Mouse (Mus musculus) MEL (cell line): Measurements from ENCODE around the gene Apbb1ip. TPM values are rescaled to one million over a fixed set of nuclear protein-coding genes. Genes with fewer than 3 reads are reported as not detected.

Source experiments
- DNase-seq: peaks from one replicate; pipeline ENCODE4 v3.0.0; 2011; ENCODE audit warnings: low read depth, low spot score
- H3K27ac ChIP-seq: 2 replicates; pipeline ENCODE4 v1.5.1; 2012; ENCODE audit warnings: low read depth, mild to moderate bottlenecking, control low read depth, low read length, moderate library complexity; ENCODE audit not compliant: control insufficient read depth
- H3K27me3 ChIP-seq, 2 experiments: fragments of 150-350 bp in 1 of 2; sonication (generic) in 1 of 2; 2 replicates each; pipeline ENCODE4 v1.6.1; 2012; ENCODE audit warnings: low read length in 2 of 2, mild to moderate bottlenecking in 2 of 2, improper control_type of control experiment in 1 of 2, moderate library complexity in 1 of 2; ENCODE audit not compliant: insufficient read depth in 2 of 2, control insufficient read depth in 1 of 2
- H3K36me3 ChIP-seq, 2 experiments: 2 replicates each; pipeline ENCODE4 v1.6.1; 2012 to 2014; ENCODE audit warnings: low read length in 2 of 2, improper control_type of control experiment in 1 of 2, inconsistent platforms in 1 of 2, mild to moderate bottlenecking in 1 of 2; ENCODE audit not compliant: insufficient read depth in 2 of 2, control insufficient read depth in 1 of 2
- H3K4me1 ChIP-seq, 2 experiments: fragments of 150-350 bp in 1 of 2; sonication (generic) in 1 of 2; 2 replicates each; pipeline ENCODE4 v1.6.1; 2012; ENCODE audit warnings: low read length in 2 of 2, improper control_type of control experiment in 1 of 2, mild to moderate bottlenecking in 1 of 2; ENCODE audit not compliant: insufficient read depth in 2 of 2, control insufficient read depth in 1 of 2
- H3K4me3 ChIP-seq, 2 experiments: fragments of 150-350 bp in 1 of 2; sonication (generic) in 1 of 2; 2 replicates each; pipeline ENCODE4 v1.5.1; 2012; ENCODE audit warnings: low read depth in 2 of 2, low read length in 2 of 2, mild to moderate bottlenecking in 2 of 2, moderate library complexity in 2 of 2, control low read depth in 1 of 2, improper control_type of control experiment in 1 of 2; ENCODE audit not compliant: control insufficient read depth in 1 of 2, insufficient read depth in 1 of 2
- H3K79me2 ChIP-seq: 2 replicates; pipeline ENCODE4 v1.6.1; 2012; ENCODE audit warnings: mild to moderate bottlenecking, low read length, moderate library complexity; ENCODE audit not compliant: control insufficient read depth, poor library complexity, insufficient read depth
- H3K9ac ChIP-seq: 2 replicates; pipeline ENCODE4 v1.6.1; 2012; ENCODE audit warnings: low read depth, mild to moderate bottlenecking, control low read depth, low read length, moderate library complexity; ENCODE audit not compliant: control insufficient read depth, poor library complexity, severe bottlenecking
- H3K9me3 ChIP-seq: fragments of 150-350 bp; sonication (generic); replicated peaks from 2 replicates; pipeline ENCODE4 v1.6.1; 2012; ENCODE audit warnings: mild to moderate bottlenecking, low read length, improper control_type of control experiment, moderate library complexity; ENCODE audit not compliant: insufficient read depth
- BHLHE40 ChIP-seq: IDR thresholded peaks from 2 replicates; pipeline ENCODE4 v1.6.1; 2012; ENCODE audit warnings: low read depth, mild to moderate bottlenecking, inconsistent platforms, low read length, improper control_type of control experiment, borderline replicate concordance
- CHD2 ChIP-seq: IDR thresholded peaks from 2 replicates; pipeline ENCODE4 v1.6.1; 2011; ENCODE audit warnings: low read length, improper control_type of control experiment
- E2F4 ChIP-seq: IDR thresholded peaks from 2 replicates; pipeline ENCODE4 v1.6.1; 2011; ENCODE audit warnings: low read depth, low read length, improper control_type of control experiment, borderline replicate concordance
- EP300 ChIP-seq, 2 experiments: IDR thresholded peaks; 2 replicates each; pipeline ENCODE4 v1.6.1; 2011; ENCODE audit warnings: improper control_type of control experiment in 2 of 2, low read length in 2 of 2, low read depth in 1 of 2, mild to moderate bottlenecking in 1 of 2
- ETS1 ChIP-seq: IDR thresholded peaks from 2 replicates; pipeline ENCODE4 v1.6.1; 2012; ENCODE audit warnings: low read depth, mild to moderate bottlenecking, inconsistent platforms, low read length, improper control_type of control experiment, moderate library complexity
- GABPA ChIP-seq: IDR thresholded peaks from 2 replicates; pipeline ENCODE4 v1.6.1; 2012; ENCODE audit warnings: low read depth, mild to moderate bottlenecking, inconsistent platforms, low read length, improper control_type of control experiment, moderate library complexity
- GATA1 ChIP-seq: IDR thresholded peaks from 2 replicates; pipeline ENCODE4 v1.6.1; 2011; ENCODE audit warnings: low read depth, low read length, improper control_type of control experiment
- HCFC1 ChIP-seq: IDR thresholded peaks from 2 replicates; pipeline ENCODE4 v1.6.1; 2012; ENCODE audit warnings: low read depth, mild to moderate bottlenecking, inconsistent platforms, low read length, improper control_type of control experiment, moderate library complexity
- JUND ChIP-seq: IDR thresholded peaks from 2 replicates; pipeline ENCODE4 v1.6.1; 2011; ENCODE audit warnings: low read depth, mild to moderate bottlenecking, improper control_type of control experiment, low read length
- KAT2A ChIP-seq: conservative IDR thresholded peaks from 2 replicates; pipeline ENCODE4 v1.6.1; 2012; ENCODE audit warnings: low read depth, low read length, improper control_type of control experiment, inconsistent platforms
- MAFK ChIP-seq: IDR thresholded peaks from 2 replicates; pipeline ENCODE4 v1.6.1; 2011; ENCODE audit warnings: low read depth, mild to moderate bottlenecking, low read length, improper control_type of control experiment, borderline replicate concordance
- MAX ChIP-seq: IDR thresholded peaks from 2 replicates; pipeline ENCODE4 v1.6.1; 2011; ENCODE audit warnings: low read length, improper control_type of control experiment
- MEF2A ChIP-seq: IDR thresholded peaks from 2 replicates; pipeline ENCODE4 v1.6.1; 2014; ENCODE audit warnings: low read depth, mild to moderate bottlenecking, inconsistent platforms, low read length, improper control_type of control experiment; ENCODE audit not compliant: poor library complexity, insufficient replicate concordance, severe bottlenecking; ENCODE audit errors: extremely low read depth
- MXI1 ChIP-seq: IDR thresholded peaks from 2 replicates; pipeline ENCODE4 v1.6.1; 2011; ENCODE audit warnings: mild to moderate bottlenecking, low read depth, low read length, improper control_type of control experiment
- MYC ChIP-seq: IDR thresholded peaks from 2 replicates; pipeline ENCODE4 v1.6.1; 2011; ENCODE audit warnings: low read depth, mild to moderate bottlenecking, low read length, improper control_type of control experiment, moderate library complexity
- NELFE ChIP-seq: IDR thresholded peaks from 2 replicates; pipeline ENCODE4 v1.6.1; 2011; ENCODE audit warnings: low read depth, low read length, improper control_type of control experiment
- POLR2AphosphoS2 ChIP-seq: IDR thresholded peaks from 2 replicates; pipeline ENCODE4 v1.6.1; 2011; ENCODE audit warnings: low read length, improper control_type of control experiment
- POLR2AphosphoS5 ChIP-seq: IDR thresholded peaks from 2 replicates; pipeline ENCODE4 v1.6.1; 2012; ENCODE audit warnings: low read depth, borderline replicate concordance, mild to moderate bottlenecking, inconsistent platforms, low read length, moderate library complexity, mixed read lengths
- RAD21 ChIP-seq: IDR thresholded peaks from 2 replicates; pipeline ENCODE4 v1.6.1; 2011; ENCODE audit warnings: mild to moderate bottlenecking, low read depth, low read length, improper control_type of control experiment
- RCOR1 ChIP-seq: IDR thresholded peaks from 2 replicates; pipeline ENCODE4 v1.6.1; 2012; ENCODE audit warnings: low read depth, mild to moderate bottlenecking, inconsistent platforms, low read length, improper control_type of control experiment
- SIN3A ChIP-seq: IDR thresholded peaks from 2 replicates; pipeline ENCODE4 v1.6.1; 2012; ENCODE audit warnings: low read length, improper control_type of control experiment, inconsistent platforms
- TAL1 ChIP-seq: IDR thresholded peaks from 2 replicates; pipeline ENCODE4 v1.6.1; 2012; ENCODE audit warnings: mild to moderate bottlenecking, inconsistent platforms, low read length, moderate library complexity, mixed read lengths
- TBP ChIP-seq: IDR thresholded peaks from 2 replicates; pipeline ENCODE4 v1.8.0; 2011; ENCODE audit warnings: low read depth, low read length, improper control_type of control experiment
- UBTF ChIP-seq: IDR thresholded peaks from 2 replicates; pipeline ENCODE4 v1.6.1; 2012; ENCODE audit warnings: low read depth, mild to moderate bottlenecking, inconsistent platforms, low read length, improper control_type of control experiment, moderate library complexity, borderline replicate concordance; ENCODE audit not compliant: insufficient read depth
- USF1 ChIP-seq: IDR thresholded peaks from 2 replicates; pipeline ENCODE4 v1.6.1; 2014; ENCODE audit warnings: low read depth, mild to moderate bottlenecking, inconsistent platforms, low read length, improper control_type of control experiment, moderate library complexity
- USF2 ChIP-seq, 2 experiments: IDR thresholded peaks; 2 replicates each; pipeline ENCODE4 v1.6.1; 2011 to 2012; ENCODE audit warnings: improper control_type of control experiment in 2 of 2, low read length in 2 of 2, borderline replicate concordance in 1 of 2, inconsistent platforms in 1 of 2, low read depth in 1 of 2, mild to moderate bottlenecking in 1 of 2; ENCODE audit not compliant: insufficient read depth in 1 of 2
- ZC3H11A ChIP-seq: IDR thresholded peaks from 2 replicates; pipeline ENCODE4 v1.6.1; 2012; ENCODE audit warnings: low read depth, mild to moderate bottlenecking, inconsistent platforms, low read length, improper control_type of control experiment
- ZKSCAN1 ChIP-seq: IDR thresholded peaks from 2 replicates; pipeline ENCODE4 v1.6.1; 2012; ENCODE audit warnings: low read depth, mild to moderate bottlenecking, inconsistent platforms, low read length, improper control_type of control experiment, moderate library complexity
- ZNF384 ChIP-seq: IDR thresholded peaks from 2 replicates; pipeline ENCODE4 v1.6.1; 2012; ENCODE audit warnings: low read depth, mild to moderate bottlenecking, inconsistent platforms, low read length, improper control_type of control experiment
- polyA plus RNA-seq, 2 experiments: library from polyadenylated mRNA; stranded (reverse) in 1 of 2; unstranded in 1 of 2; fragments of >175 nt in 1 of 2; fragments of >200 nt in 1 of 2; gene quantifications; 2 replicates each; pipeline versions ENCODE4 v1.2.1 to v1.2.4; 2012; ENCODE audit warnings: low replicate concordance in 2 of 2, low read depth in 1 of 2; ENCODE audit not compliant: insufficient read length in 2 of 2, insufficient read depth in 1 of 2, missing spikeins in 1 of 2
- total RNA-seq: library from RNA; depleted of rRNA; stranded (reverse); fragments of 300-350 nt; gene quantifications from 2 replicates; pipeline ENCODE4 v1.2.3, GENCODE M21; 2012

The Apbb1ip gene
- total and polyA plus RNA-seq, 3 experiments: 7.4 to 60.7 TPM; not detected in 1

- H3K27me3 ChIP-seq: no peaks in the 10 kb centered on the region
- no peak for TF ChIP-seq TAL1
- no peak for TF ChIP-seq POLR2AphosphoS5
- TF ChIP-seq GABPA: no peak
- no peak for TF ChIP-seq E2F4
- no peak for TF ChIP-seq POLR2AphosphoS2
- TF ChIP-seq ZNF384: no peak
- TF ChIP-seq MAX: no peak; the same call in 1 of the 2 replicates
- TF ChIP-seq HCFC1: no peak
- no peak for TF ChIP-seq USF2 (IDR thresholded peaks at IDR 0.05; ENCODE audit: borderline replicate concordance in 1 of 2, insufficient read depth in 1 of 2, low read depth in 1 of 2, low read length in 2 of 2)
- TF ChIP-seq RCOR1: peak; percentile 85
- TF ChIP-seq UBTF: no peak
- TF ChIP-seq SIN3A: no peak
- TF ChIP-seq EP300 (IDR thresholded peaks at IDR 0.05; ENCODE audit: low read depth in 1 of 2, low read length in 2 of 2): peak in 1 of 2 experiments; percentile 51; a peak in 2 of 4 replicates
- no peak for TF ChIP-seq RAD21
- no peak for TF ChIP-seq MYC
- no peak for TF ChIP-seq JUND
- no peak for TF ChIP-seq KAT2A
- peak; percentile 85 for TF ChIP-seq GATA1
Observed at GRCm38 (mm10) chr2:22894932-22895281, 121.0 kb downstream of the Apbb1ip start.

GRCm38 (mm10) chr2:22895282-22896273, 121.7 kb downstream of the Apbb1ip start, which contains the start of gene Pdss1:
Gene Pdss1, plus strand, starts transcription at chr2:22895522.
- H3K9ac ChIP-seq: peak within 1 kb of the TSS; percentile 95
- TF ChIP-seq NELFE (peak; percentile 88), MXI1 (peak; percentile 96), ZC3H11A (no peak), BHLHE40 (peak; percentile 82), RAD21 (no peak), CHD2 (no peak), MEF2A (no peak), ETS1 (0 out of 2 replicates have a peak, but pooled peaks have one; percentile 26), MAFK (no peak), HCFC1 (peak; percentile 86), MAX (peak; percentile 74), POLR2AphosphoS2 (0 out of 2 replicates have a peak, but pooled peaks have one; percentile 57), USF1 (peak; percentile 15; the same call in 1 of the 2 replicates), ZKSCAN1 (no peak), TBP (peak; percentile 96)

More at GRCm38 (mm10) chr2:22894932-22895281, 121.0 kb downstream of the Apbb1ip start:
- DNase-seq: no peak
- peaks cover 2 to 14% of the 10 kb centered on the region in 2 experiments; a peak in 3 of 4 replicates for H3K36me3 ChIP-seq
- H3K27ac ChIP-seq: peak overlapping the region; percentile 85
- no peaks in the 10 kb centered on the region for H3K9me3 ChIP-seq
- peaks cover 3 to 5% of the 10 kb centered on the region in 2 experiments; a peak in 3 of 4 replicates for H3K4me1 ChIP-seq
- H3K4me3 ChIP-seq: peak overlapping the region; percentile 78 to 99
- peaks cover 17% of the 10 kb centered on the region for H3K79me2 ChIP-seq
- peak overlapping the region; percentile 95 for H3K9ac ChIP-seq

More at GRCm38 (mm10) chr2:22895282-22896273, 121.7 kb downstream of the Apbb1ip start, which contains the start of gene Pdss1:
- DNase-seq: peak; percentile 95
- Histone ChIP-seq H3K9me3 (no peaks in the 10 kb centered on the region), H3K27ac (peak within 1 kb of the TSS; percentile 85), H3K4me3 (peak within 1 kb of the TSS; percentile 78 to 99), H3K27me3 (no peaks in the 10 kb centered on the region), H3K4me1 (peaks cover 3 to 5% of the 10 kb centered on the region in 2 experiments; a peak in 3 of 4 replicates), H3K36me3 (peaks cover 3 to 14% of the 10 kb centered on the region in 2 experiments; a peak in 3 of 4 replicates), H3K79me2 (peaks cover 19% of the 10 kb centered on the region)
